Mouse (Mus musculus) spleen, postnatal 4 days (tissue): ENCODE measurements around the gene Ugt2b37.
"Not testable (repeated sequence)": the region's sequence is repeated elsewhere in the genome, so short reads cannot be mapped to it uniquely, and the experiment has no call there.

Experiments
- DNase-seq, 2 experiments: peaks; one replicate each; pipeline ENCODE4 v3.0.0; 2022; ENCODE audit warnings: low spot score in 2 of 2

Ugt2b37 gene

DNA sequence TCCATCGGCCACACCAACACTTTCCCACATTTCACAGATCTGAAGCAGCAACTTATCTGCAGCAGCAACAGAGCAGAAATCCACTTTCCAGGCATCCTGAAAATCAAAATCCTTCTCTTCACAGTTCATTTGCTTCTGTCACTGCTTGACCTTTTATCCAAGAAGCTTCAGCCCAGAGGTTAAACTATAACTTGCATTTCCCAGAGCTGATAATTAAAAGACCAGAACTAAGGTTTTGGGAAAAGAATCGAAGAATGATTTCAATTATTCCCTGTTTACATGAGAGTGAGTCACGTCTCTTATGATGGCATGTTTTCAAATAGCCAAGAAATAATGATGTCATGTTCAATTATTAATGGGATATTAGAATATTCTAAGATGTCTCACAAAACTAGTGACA, at the start of gene Ugt2b37:
Gene Ugt2b37, minus strand, starts transcription at position 129 of the 400 bp plus-strand sequence.
- not testable (repeated sequence) for DNase-seq

DNA sequence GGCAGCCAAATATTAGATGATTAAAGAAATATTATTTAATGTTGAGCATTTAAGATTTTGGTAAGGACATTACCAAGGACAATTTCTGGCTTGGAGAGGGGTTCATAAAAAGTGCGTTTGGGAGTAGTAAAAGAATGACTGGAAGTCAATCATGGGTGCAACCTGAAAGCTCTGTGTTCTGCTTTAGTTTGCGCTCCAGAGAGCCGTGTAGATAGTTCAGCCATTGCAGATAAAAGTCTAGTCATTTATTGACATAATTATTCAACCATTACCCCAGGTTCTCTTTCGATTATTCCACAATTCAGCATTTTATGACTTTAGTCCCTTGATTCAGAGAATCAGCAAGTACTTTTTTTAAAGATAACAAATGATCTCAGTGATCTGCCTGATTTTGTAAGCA, 31.6 kb upstream of the Ugt2b37 start:
- not testable (repeated sequence) for DNase-seq

DNA sequence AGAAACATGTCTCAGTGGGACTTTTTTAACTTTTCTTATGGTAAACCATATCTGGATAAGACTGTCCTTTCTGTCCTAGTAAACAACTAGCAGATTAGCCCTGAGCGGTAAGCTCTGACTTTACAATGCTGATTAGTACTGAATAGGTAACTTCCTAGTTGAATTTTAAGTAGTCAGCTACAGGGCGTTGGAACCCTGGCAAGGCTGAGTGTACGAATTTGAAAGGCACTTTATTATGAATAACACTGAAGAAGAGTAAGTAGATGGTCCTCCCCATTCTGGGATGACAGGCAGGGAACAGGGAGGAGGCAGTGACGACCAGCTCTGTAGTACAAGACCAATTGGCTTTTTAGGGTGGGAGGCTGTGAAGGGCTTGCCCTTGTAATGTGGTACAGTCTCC, 21.4 kb upstream of the Ugt2b37 start:
- not testable (repeated sequence) for DNase-seq

DNA sequence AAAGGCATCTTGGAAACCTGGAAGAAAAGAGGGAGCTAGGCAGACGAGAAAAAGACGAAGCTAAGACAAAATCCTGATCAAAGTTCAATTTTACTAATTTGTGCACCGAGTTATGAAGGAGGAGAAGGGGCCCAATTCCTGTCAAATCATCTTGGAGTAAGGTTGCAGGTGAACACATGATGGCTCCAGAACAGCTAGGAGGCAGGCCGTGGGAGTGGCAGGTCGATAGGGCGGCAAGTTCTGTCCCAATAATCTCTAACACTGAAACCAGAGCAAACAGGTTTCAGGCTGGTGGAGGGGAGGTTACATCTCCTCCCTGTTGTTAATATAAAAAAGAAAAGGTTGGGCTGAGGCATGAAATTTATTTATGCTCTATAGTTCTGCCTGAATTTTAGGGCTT, 21.0 kb upstream of the Ugt2b37 start:
- no peak for DNase-seq

DNA sequence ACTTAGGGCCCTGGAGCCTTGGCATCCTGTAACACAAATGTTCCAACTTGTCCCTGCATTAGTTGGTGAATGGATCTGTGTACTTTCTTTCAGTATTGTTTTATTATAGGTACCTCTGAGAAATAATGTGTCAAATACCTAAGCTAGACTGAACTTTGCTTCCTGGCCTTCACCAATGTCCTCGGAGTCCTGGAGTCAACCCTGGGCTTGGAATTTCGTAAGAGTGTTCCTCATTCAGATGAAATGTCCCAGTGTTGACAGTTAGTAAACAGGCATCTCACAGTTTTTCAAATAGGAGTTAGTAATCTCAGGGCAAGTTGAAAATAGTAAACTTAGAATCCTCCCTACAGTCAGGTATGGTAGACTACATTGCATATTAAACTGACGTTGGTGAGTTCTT, 1.2 kb upstream of the Ugt2b37 start:
- DNase-seq = no peak

DNA sequence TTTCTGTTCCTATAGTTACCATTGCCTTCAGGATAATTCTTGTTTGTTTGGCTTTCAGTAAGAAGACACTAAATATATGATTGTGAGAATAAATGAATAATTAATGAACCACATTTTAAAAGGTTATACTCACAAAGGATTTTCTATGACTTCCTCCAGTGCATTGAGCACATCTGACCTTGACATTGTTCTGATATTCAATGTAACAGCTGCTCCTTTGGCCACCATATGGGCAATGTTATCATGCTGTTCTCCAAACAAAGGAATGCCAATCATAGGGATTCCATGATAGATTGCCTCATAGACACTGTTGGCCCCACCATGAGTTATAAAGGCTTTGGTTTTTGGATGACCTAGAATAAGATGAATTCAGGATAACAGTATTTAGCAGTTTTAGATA, 12.5 kb downstream of the Ugt2b37 start:
- not testable (repeated sequence) for DNase-seq

DNA sequence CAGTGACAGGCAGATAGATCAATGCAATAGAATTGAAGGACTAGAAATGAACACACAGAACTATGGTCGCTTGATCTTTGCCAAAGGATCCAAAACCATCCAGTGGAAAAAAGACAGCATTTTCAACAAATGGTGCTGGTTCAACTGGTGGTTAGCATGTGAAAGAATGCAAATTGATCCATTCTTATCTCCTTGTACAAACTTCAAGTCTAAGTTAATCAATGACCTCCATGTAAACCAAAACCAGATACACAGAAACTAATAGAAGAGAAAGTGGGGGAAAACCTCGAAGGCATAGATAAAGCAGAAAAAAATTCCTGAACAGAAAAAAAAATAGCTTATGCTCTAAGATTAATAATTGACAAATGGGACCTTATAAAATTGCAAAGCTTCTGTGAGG, 58.2 kb downstream of the Ugt2b37 start:
- DNase-seq = not testable (repeated sequence)
